Mouse (Mus musculus) ES-E14 (cell line): Measurements from ENCODE around the gene Rasip1. TPM values are rescaled to one million over a fixed set of nuclear protein-coding genes. Genes with fewer than 3 reads are reported as not detected.
A peak's percentile ranks its signal among the peaks of the same experiment; 100 is the strongest.

Source experiments
- DNase-seq: peaks from one replicate; pipeline ENCODE4 v3.0.0-alpha.2; 2013; ENCODE audit warnings: low read depth, low spot score
- H3K27ac ChIP-seq: 2 replicates; pipeline ENCODE4 v1.5.1; 2012; ENCODE audit warnings: low read depth, mild to moderate bottlenecking, low read length, moderate library complexity, mixed read lengths; ENCODE audit not compliant: poor library complexity, insufficient read depth, severe bottlenecking
- H3K36me3 ChIP-seq: 2 replicates; pipeline ENCODE4 v1.6.1; 2012; ENCODE audit warnings: mild to moderate bottlenecking, low read length, moderate library complexity, mixed read lengths; ENCODE audit not compliant: control insufficient read depth, poor library complexity, insufficient read depth, severe bottlenecking
- H3K4me1 ChIP-seq, 2 experiments: fragments of 150-350 bp in 1 of 2; sonication (generic) in 1 of 2; 2 replicates each; pipeline ENCODE4 v1.6.1; 2012; ENCODE audit warnings: low read length in 2 of 2, mild to moderate bottlenecking in 1 of 2, mixed read lengths in 1 of 2; ENCODE audit not compliant: control insufficient read depth in 2 of 2, insufficient read depth in 2 of 2, poor library complexity in 1 of 2
- H3K4me3 ChIP-seq, 2 experiments: fragments of 150-350 bp in 1 of 2; sonication (generic) in 1 of 2; 2 replicates each; pipeline ENCODE4 v1.5.1; 2012; ENCODE audit warnings: low read length in 2 of 2, low read depth in 1 of 2, mild to moderate bottlenecking in 1 of 2, mixed read lengths in 1 of 2; ENCODE audit not compliant: insufficient read depth in 1 of 2, poor library complexity in 1 of 2, severe bottlenecking in 1 of 2
- H3K9ac ChIP-seq: 2 replicates; pipeline ENCODE4 v1.6.1; 2012; ENCODE audit warnings: low read depth, mild to moderate bottlenecking, low read length, mixed read lengths; ENCODE audit not compliant: poor library complexity, insufficient read depth, severe bottlenecking
- H3K9me3 ChIP-seq: fragments of 150-350 bp; sonication (generic); 2 replicates; pipeline ENCODE4 v1.6.1; 2012; ENCODE audit warnings: low read depth, mild to moderate bottlenecking, low read length; ENCODE audit not compliant: control insufficient read depth, insufficient read depth
- CHD2 ChIP-seq: IDR thresholded peaks from 2 replicates; pipeline ENCODE4 v1.6.1; 2014; ENCODE audit warnings: mild to moderate bottlenecking, low read depth, low read length, inconsistent platforms
- HCFC1 ChIP-seq: IDR thresholded peaks from 2 replicates; pipeline ENCODE4 v1.6.1; 2012; ENCODE audit warnings: low read length, inconsistent platforms, borderline replicate concordance; ENCODE audit not compliant: insufficient read depth
- MAFK ChIP-seq: IDR thresholded peaks from 2 replicates; pipeline ENCODE4 v1.6.1; 2014; ENCODE audit warnings: mild to moderate bottlenecking, low read depth, low read length, inconsistent platforms; ENCODE audit not compliant: insufficient read depth
- ZC3H11A ChIP-seq: IDR thresholded peaks from 2 replicates; pipeline ENCODE4 v1.6.1; 2012; ENCODE audit warnings: low read depth, mild to moderate bottlenecking, inconsistent platforms, low read length, borderline replicate concordance
- ZNF384 ChIP-seq: IDR thresholded peaks from 2 replicates; pipeline ENCODE4 v1.6.1; 2012; ENCODE audit warnings: low read depth, low read length, inconsistent platforms
- in situ Hi-C, 2 experiments: fragments of 600-800 bp; cut with MboI; formaldehyde crosslinking; loops; one replicate each; pipeline ENCODE4 v1.15.1; 2025; ENCODE audit warnings: low sequenced_read_pairs in 2 of 2, inconsistent platforms in 1 of 2; ENCODE audit not compliant: unreplicated experiment in 2 of 2
- total RNA-seq: library from RNA; depleted of rRNA; stranded (reverse); fragments of 300-350 nt; gene quantifications from 2 replicates; pipeline ENCODE4 v1.2.3, GENCODE M21; 2012; rRNA removed

The Rasip1 gene
- total RNA-seq, 1 experiment, result 5.3 TPM

- H3K4me1 ChIP-seq, result peaks cover 0 to 11% of the 10 kb centered on the region in 2 experiments; a peak in 1 of 4 replicates
- peak overlapping the region; percentile 11 to 15; a peak in 1 of 4 replicates for H3K4me3 ChIP-seq
- H3K9me3 ChIP-seq, result no peaks in the 10 kb centered on the region
- in situ Hi-C loops, result no loop called here
- peak overlapping the region; percentile 76 for H3K9ac ChIP-seq
- DNase-seq, result peak; percentile 92
- H3K36me3 ChIP-seq, result no peaks in the 10 kb centered on the region; the same call in 1 of the 2 replicates
- no peak for TF ChIP-seq MAFK
- TF ChIP-seq ZNF384, result no peak
- TF ChIP-seq ZC3H11A, result peak; percentile 73; the same call in 1 of the 2 replicates
- TF ChIP-seq HCFC1, result peak; percentile 43; the same call in 1 of the 2 replicates
- H3K27ac ChIP-seq, result peak overlapping the region; percentile 62
Measured at GRCm38 (mm10) chr7:45682144-45683126, 55.1 kb downstream of the Rasip1 start.

- peak within 1 kb of the TSS in 1 of 2 experiments; percentile 36; a peak in 1 of 4 replicates for H3K4me3 ChIP-seq
Measured at GRCm38 (mm10) chr7:45683396-45684050, 56.2 kb downstream of the Rasip1 start, which contains the start of gene Ntn5. Ntn5 (plus strand) TSS chr7:45684022.

GRCm38 (mm10) chr7:45685811-45686210, 58.5 kb downstream of the Rasip1 start:
- Histone ChIP-seq H3K36me3 (no peaks in the 10 kb centered on the region), H3K27ac (no peak overlapping the region), H3K4me3 (no peak overlapping the region), H3K9ac (no peak overlapping the region), H3K9me3 (no peaks in the 10 kb centered on the region), H3K4me1 (peaks cover 0 to 14% of the 10 kb centered on the region in 2 experiments; a peak in 1 of 4 replicates)
- DNase-seq, result no peak
- no peak for TF ChIP-seq ZC3H11A
- TF ChIP-seq MAFK, result no peak
- no peak for TF ChIP-seq HCFC1
- TF ChIP-seq CHD2, result no peak
- TF ChIP-seq ZNF384, result no peak
- in situ Hi-C loops, result no loop called here

More at GRCm38 (mm10) chr7:45683396-45684050, 56.2 kb downstream of the Rasip1 start, which contains the start of gene Ntn5:
- Histone ChIP-seq H3K9ac (peak within 1 kb of the TSS; percentile 52; the same call in 1 of the 2 replicates), H3K9me3 (no peaks in the 10 kb centered on the region), H3K27ac (no peak within 1 kb of the TSS), H3K36me3 (no peaks in the 10 kb centered on the region), H3K4me1 (peaks cover 0 to 11% of the 10 kb centered on the region in 2 experiments; a peak in 1 of 4 replicates)
- TF ChIP-seq ZNF384, result no peak
- no peak for TF ChIP-seq CHD2
- no peak for TF ChIP-seq HCFC1
- no peak for DNase-seq
- in situ Hi-C loops, result no loop called here

- Histone ChIP-seq H3K27ac (no peak overlapping the region), H3K4me1 (peaks cover 0 to 20% of the 10 kb centered on the region in 2 experiments; a peak in 1 of 4 replicates), H3K9ac (no peak overlapping the region), H3K4me3 (no peak overlapping the region), H3K36me3 (no peaks in the 10 kb centered on the region), H3K9me3 (no peaks in the 10 kb centered on the region)
- in situ Hi-C loops, result no loop called here
- TF ChIP-seq ZC3H11A (no peak), ZNF384 (no peak), MAFK (no peak), HCFC1 (no peak), CHD2 (no peak)
- no peak for DNase-seq
Measured at GRCm38 (mm10) chr7:45686841-45687240, 59.6 kb downstream of the Rasip1 start.

Other genes with a start within 250 kb of the Rasip1 start
- gene Snrnp70, start 231.7 kb upstream of the Rasip1 start, total RNA-seq, result 303 and 310 TPM in 2 replicates
- gene Kcna7, start 221.8 kb upstream of the Rasip1 start, total RNA-seq, result 0.85 and 2.3 TPM in 2 replicates
- gene Ntf5, start 213.8 kb upstream of the Rasip1 start, total RNA-seq, result 2.4 and 3.6 TPM in 2 replicates
- 0.37 TPM in 1 of 2 replicates, not detected in the other for gene Lhb, start 206.7 kb upstream of the Rasip1 start, total RNA-seq
- gene Gys1, start 192.6 kb upstream of the Rasip1 start, total RNA-seq, result 26.1 and 26.8 TPM in 2 replicates
- 228 and 281 TPM in 2 replicates for gene Ruvbl2, start 189.4 kb upstream of the Rasip1 start, total RNA-seq
- gene Ftl1, start 167.6 kb upstream of the Rasip1 start, total RNA-seq, result 398 and 408 TPM in 2 replicates
- 388 and 591 TPM in 2 replicates for gene Bax, start 160.6 kb upstream of the Rasip1 start, total RNA-seq
- 2.6 TPM in 2 replicates for gene Tulp2, start 145.6 kb upstream of the Rasip1 start, total RNA-seq
- gene Gm45808, start 140.7 kb upstream of the Rasip1 start, total RNA-seq, result 0.71 TPM in 1 of 2 replicates, not detected in the other
- 3.6 and 5.3 TPM in 2 replicates for gene Dhdh, start 138.7 kb upstream of the Rasip1 start, total RNA-seq
- 131 and 178 TPM in 2 replicates for gene Nucb1, start 117.1 kb upstream of the Rasip1 start, total RNA-seq
- 31.4 and 37.9 TPM in 2 replicates for gene Ppp1r15a, start 101.2 kb upstream of the Rasip1 start, total RNA-seq
- gene Plekha4, start 101.2 kb upstream of the Rasip1 start, total RNA-seq, result 17.8 and 20.2 TPM in 2 replicates
- 32.5 and 33.0 TPM in 2 replicates for gene Hsd17b14, start 72.6 kb upstream of the Rasip1 start, total RNA-seq
- 60.3 and 87.7 TPM in 2 replicates for gene Bcat2, start 57.3 kb upstream of the Rasip1 start, total RNA-seq
- gene Fgf21, start 12.0 kb upstream of the Rasip1 start, total RNA-seq, result 0.67 and 1.1 TPM in 2 replicates
- gene Fut1, start 10.2 kb upstream of the Rasip1 start, total RNA-seq, result 0.49 and 2.5 TPM in 2 replicates
- 0.31 and 0.63 TPM in 2 replicates for gene Izumo1, start 5.7 kb upstream of the Rasip1 start, total RNA-seq
- gene Mamstr, start 12.5 kb downstream of the Rasip1 start, total RNA-seq, result 0.71 and 0.74 TPM in 2 replicates
- 0.27 and 0.37 TPM in 2 replicates for gene Fut2, start 38.9 kb downstream of the Rasip1 start, total RNA-seq
- 0.54 and 0.74 TPM in 2 replicates for gene Ntn5, start 56.5 kb downstream of the Rasip1 start, total RNA-seq
- gene Sec1, start 66.9 kb downstream of the Rasip1 start, total RNA-seq, result 4.5 and 7.6 TPM in 2 replicates
- gene Car11, start 72.4 kb downstream of the Rasip1 start, total RNA-seq, result 4.4 and 7.9 TPM in 2 replicates
- 10.0 and 10.6 TPM in 2 replicates for gene Dbp, start 77.6 kb downstream of the Rasip1 start, total RNA-seq
- 3,487 and 5,312 TPM in 2 replicates for gene Rpl18, start 88.0 kb downstream of the Rasip1 start, total RNA-seq
- gene Sphk2, start 90.5 kb downstream of the Rasip1 start, total RNA-seq, result 18.7 and 21.5 TPM in 2 replicates
- gene Fam83e, start 93.7 kb downstream of the Rasip1 start, total RNA-seq, result 6.1 and 6.6 TPM in 2 replicates
- 0.76 and 1.7 TPM in 2 replicates for gene Spaca4, start 98.3 kb downstream of the Rasip1 start, total RNA-seq
- 7.2 and 9.5 TPM in 2 replicates for gene Lmtk3, start 156.2 kb downstream of the Rasip1 start, total RNA-seq
- gene Sult2b1, start 157.2 kb downstream of the Rasip1 start, total RNA-seq, result 1.6 and 2.1 TPM in 2 replicates
- 96.2 and 113 TPM in 2 replicates for gene Cyth2, start 187.1 kb downstream of the Rasip1 start, total RNA-seq
- gene Kcnj14, start 197.3 kb downstream of the Rasip1 start, total RNA-seq, result 1.6 and 2.6 TPM in 2 replicates
- 93.4 and 107 TPM in 2 replicates for gene Grwd1, start 203.5 kb downstream of the Rasip1 start, total RNA-seq
- 73.2 and 87.2 TPM in 2 replicates for gene Kdelr1, start 245.3 kb downstream of the Rasip1 start, total RNA-seq